Mouse (Mus musculus): ENCODE measurements around the gene Fsip1.

GRCm38 (mm10) chr2:118120751-118121150 lies 136.0 kb downstream of the Fsip1 start:
- TF ChIP-seq CTCF (IDR thresholded peaks at IDR 0.05; ENCODE audit: low read depth) (no peak), EP300 (IDR thresholded peaks at IDR 0.05; ENCODE audit: low read depth) (no peak)

Measured in liver, postnatal 0 days (tissue).